Mouse (Mus musculus) hindbrain, postnatal 0 days (tissue): ENCODE data around the gene Crlf1. TPM values are rescaled to one million over a fixed set of nuclear protein-coding genes. Genes with fewer than 3 reads are reported as not detected.

Experiments used
- ATAC-seq: fragments of 200-750 bp; cut with Nextera tagmentation; 2 replicates; pipeline ENCODE4 v1.8.0; 2017; ENCODE audit warnings: mild to moderate bottlenecking, moderate TSS enrichment, moderate library complexity
- DNase-seq: peaks from one replicate; pipeline ENCODE4 v3.0.0-alpha.2; 2015; ENCODE audit warnings: low spot score
- H3K27ac ChIP-seq: fragments of 300-500 bp; sonication (generic); 2 replicates; pipeline ENCODE4 v1.5.1; 2014; ENCODE audit warnings: mild to moderate bottlenecking
- H3K27me3 ChIP-seq: fragments of 300-500 bp; sonication (generic); 2 replicates; pipeline ENCODE4 v1.6.1; 2014; ENCODE audit warnings: low read length, mixed read lengths; ENCODE audit not compliant: insufficient read depth
- H3K36me3 ChIP-seq: fragments of 300-500 bp; sonication (generic); 2 replicates; pipeline ENCODE4 v1.6.1; 2014; ENCODE audit warnings: low read length, mixed read lengths; ENCODE audit not compliant: insufficient read depth
- H3K4me1 ChIP-seq: fragments of 300-500 bp; sonication (generic); 2 replicates; pipeline ENCODE4 v1.6.1; 2014; ENCODE audit warnings: antibody characterized with exemption, low read length, mixed read lengths; ENCODE audit not compliant: insufficient read depth
- H3K4me2 ChIP-seq: fragments of 300-500 bp; sonication (generic); 2 replicates; pipeline ENCODE4 v1.6.1; 2014; ENCODE audit warnings: low read depth, mild to moderate bottlenecking, low read length, moderate library complexity, mixed read lengths
- H3K4me3 ChIP-seq: fragments of 300-500 bp; sonication (generic); 2 replicates; pipeline ENCODE4 v1.5.1; 2014; ENCODE audit warnings: low read length
- H3K9ac ChIP-seq: fragments of 300-500 bp; sonication (generic); replicated peaks from 2 replicates; pipeline ENCODE4 v1.6.1; 2014; ENCODE audit warnings: mild to moderate bottlenecking, low read length, moderate library complexity, mixed read lengths
- H3K9me3 ChIP-seq: fragments of 300-500 bp; sonication (generic); 2 replicates; pipeline ENCODE4 v1.6.1; 2016; ENCODE audit warnings: low read length, mixed read lengths
- CTCF ChIP-seq: IDR thresholded peaks from 2 replicates; pipeline ENCODE4 v1.5.1; 2016; ENCODE audit warnings: antibody characterized with exemption, control low read depth, low read depth
- WGBS: fragments of 180-500 bp; shearing (Covaris S2); extraction: QIAGEN DNeasy Blood & Tissue Kit; methylation state at CpG from one replicate; pipeline ENCODE4 v1.1.7; 2014; 5-methylcytosine and 5-hydroxymethylcytosine counted together
- polyA plus RNA-seq: library from polyadenylated mRNA; unstranded; fragments of >200 nt; fragmentation: Nextera tagmentation; extraction: Ambion mirVana; gene quantifications from 2 replicates; pipeline ENCODE4 v1.2.1, GENCODE M21; 2015
- total RNA-seq: library from RNA; depleted of rRNA; stranded (reverse); fragments of >200 nt; gene quantifications from 2 replicates; pipeline ENCODE4 v1.2.3, GENCODE M21; 2014

Gene Crlf1
- total and polyA plus RNA-seq, 2 experiments from 2014 or later: 6.5 to 16.3 TPM

GRCm38 (mm10) chr8:70517940-70518643 lies 25.1 kb downstream of the Crlf1 start:
- H3K4me1 ChIP-seq: 0 out of 2 replicates have a peak, but pooled peaks cover 5% of the 10 kb centered on the region
- no peak overlapping the region for H3K4me2 ChIP-seq
- ATAC-seq (no peak), DNase-seq (no peak)
- peaks cover 10% of the 10 kb centered on the region; the same call in 1 of the 2 replicates for H3K36me3 ChIP-seq
- H3K9ac ChIP-seq: no peak overlapping the region
- no peak overlapping the region for H3K27ac ChIP-seq
- no peaks in the 10 kb centered on the region for H3K27me3 ChIP-seq
- H3K4me3 ChIP-seq: no peak overlapping the region
- H3K9me3 ChIP-seq: no peaks in the 10 kb centered on the region
- no peak for TF ChIP-seq CTCF
- WGBS: 82% methylated on average over 10 of the region's 10 CpGs

- DNase-seq (no peak), ATAC-seq (no peak)
- Histone ChIP-seq H3K4me3 (no peak overlapping the region), H3K27me3 (no peaks in the 10 kb centered on the region), H3K9ac (no peak overlapping the region), H3K4me2 (no peak overlapping the region), H3K4me1 (0 out of 2 replicates have a peak, but pooled peaks cover 9% of the 10 kb centered on the region), H3K27ac (no peak overlapping the region), H3K9me3 (no peaks in the 10 kb centered on the region), H3K36me3 (peaks cover 10% of the 10 kb centered on the region; the same call in 1 of the 2 replicates)
- WGBS: 90% methylated on average over 6 of the region's 6 CpGs
- TF ChIP-seq CTCF: no peak
Measured at GRCm38 (mm10) chr8:70519043-70519442, 26.1 kb downstream of the Crlf1 start.

- H3K9me3 ChIP-seq: no peaks in the 10 kb centered on the region
- H3K4me2 ChIP-seq: no peak overlapping the region
- no peak overlapping the region for H3K4me3 ChIP-seq
- DNase-seq: no peak
- WGBS: 60% methylated on average over 2 of the region's 2 CpGs
- no peak overlapping the region for H3K27ac ChIP-seq
- H3K36me3 ChIP-seq: peaks cover 10% of the 10 kb centered on the region; the same call in 1 of the 2 replicates
- no peaks in the 10 kb centered on the region for H3K27me3 ChIP-seq
- ATAC-seq: no peak
- 0 out of 2 replicates have a peak, but pooled peaks cover 9% of the 10 kb centered on the region for H3K4me1 ChIP-seq
- no peak overlapping the region for H3K9ac ChIP-seq
- no peak for TF ChIP-seq CTCF
Measured at GRCm38 (mm10) chr8:70519606-70520005, 26.6 kb downstream of the Crlf1 start.

GRCm38 (mm10) chr8:70522592-70523403 lies 29.8 kb downstream of the Crlf1 start:
- peak; percentile 99 for DNase-seq
- Histone ChIP-seq H3K4me1 (0 out of 2 replicates have a peak, but pooled peaks cover 9% of the 10 kb centered on the region), H3K9ac (peak overlapping the region; percentile 65), H3K27ac (peak overlapping the region; percentile 90), H3K4me3 (peak overlapping the region; percentile 89), H3K9me3 (no peaks in the 10 kb centered on the region), H3K36me3 (peaks cover 6% of the 10 kb centered on the region; the same call in 1 of the 2 replicates), H3K27me3 (no peaks in the 10 kb centered on the region), H3K4me2 (peak overlapping the region; percentile 92)
- peak; percentile 75 for TF ChIP-seq CTCF
- ATAC-seq: peak; percentile 88
- under 1% methylated on average over 50 of the region's 51 CpGs for WGBS

GRCm38 (mm10) chr8:70527111-70527511 lies 34.2 kb downstream of the Crlf1 start:
- Histone ChIP-seq H3K4me3 (peak overlapping the region; percentile 89), H3K4me1 (peaks cover 12% of the 10 kb centered on the region; the same call in 1 of the 2 replicates), H3K36me3 (peaks cover 12% of the 10 kb centered on the region), H3K27ac (peak overlapping the region; percentile 93), H3K27me3 (no peaks in the 10 kb centered on the region), H3K9me3 (no peaks in the 10 kb centered on the region), H3K9ac (peak overlapping the region; percentile 98), H3K4me2 (peak overlapping the region; percentile 64)
- ATAC-seq (no peak), DNase-seq (no peak)
- TF ChIP-seq CTCF: no peak
- WGBS: under 1% methylated on average over 8 of the region's 8 CpGs

GRCm38 (mm10) chr8:70527512-70528181 lies 34.7 kb downstream of the Crlf1 start, which contains the start of the genes Fkbp8 and Kxd1:
Gene Fkbp8, plus strand, starts transcription at chr8:70527724.
Gene Kxd1, minus strand, starts transcription at chr8:70527956.
- WGBS: 3% methylated on average over 56 of the region's 61 CpGs
- H3K4me2 ChIP-seq: peak within 1 kb of the TSS; percentile 64
- DNase-seq (peak; percentile 97), ATAC-seq (peak; percentile 94)
- peaks cover 17% of the 10 kb centered on the region for H3K36me3 ChIP-seq
- no peaks in the 10 kb centered on the region for H3K27me3 ChIP-seq
- no peaks in the 10 kb centered on the region for H3K9me3 ChIP-seq
- peaks cover 7% of the 10 kb centered on the region; the same call in 1 of the 2 replicates for H3K4me1 ChIP-seq
- peak within 1 kb of the TSS; percentile 89 for H3K4me3 ChIP-seq
- peak within 1 kb of the TSS; percentile 98 for H3K9ac ChIP-seq
- TF ChIP-seq CTCF: peak; percentile 37
- peak within 1 kb of the TSS; percentile 93 for H3K27ac ChIP-seq
